Mouse (Mus musculus) regulatory T cell (primary cell): ENCODE data around the gene Flt3.

Experiments
- in situ Hi-C: fragments of 300-600 bp; cut with MboI, MseI; formaldehyde crosslinking; loops from one replicate; pipeline ENCODE4 v1.15.1; 2025; ENCODE audit warnings: high pct_unique_total_duplicates

Flt3 gene

DNA sequence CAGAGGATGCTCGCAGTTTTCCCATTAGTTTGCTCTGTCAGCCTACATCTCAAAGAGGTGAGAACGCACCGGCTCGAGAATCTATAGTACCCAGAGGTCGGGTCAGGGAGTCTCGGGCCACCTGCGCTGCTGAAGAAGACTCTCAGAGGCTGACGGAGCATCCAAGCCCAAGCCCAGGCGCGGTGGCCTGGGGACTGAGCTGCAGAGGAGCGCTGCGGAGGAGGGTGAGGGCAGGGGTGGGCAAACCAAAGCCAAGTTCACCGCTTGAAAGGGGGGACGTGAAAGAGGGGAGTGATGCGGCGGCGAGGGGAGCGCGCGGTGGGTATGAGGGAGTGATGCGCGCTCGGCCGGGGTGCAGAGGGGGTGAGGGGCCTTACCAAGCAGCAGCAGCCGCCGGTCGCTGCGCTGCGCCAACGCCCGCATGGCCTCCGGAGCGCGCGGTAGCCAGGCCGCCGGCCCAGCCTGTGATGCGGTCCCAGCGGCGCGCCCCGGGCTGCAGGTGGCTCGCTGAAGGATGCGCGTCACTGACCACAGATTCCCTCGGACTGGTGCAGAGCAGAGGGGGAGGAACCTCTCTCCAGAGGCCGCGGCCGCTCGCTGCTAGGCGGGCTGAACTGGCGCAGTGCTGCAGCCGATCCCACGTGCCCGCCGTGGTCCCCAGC is at the start of gene Flt3:
Gene Flt3, minus strand, starts transcription at position 647 of the 662 bp plus-strand sequence.
- in situ Hi-C loops = loop anchor here (25.0 kb wide), 1 partner anchor 1163 kb away; the partner anchor contains the start of gene Cdk8

DNA sequence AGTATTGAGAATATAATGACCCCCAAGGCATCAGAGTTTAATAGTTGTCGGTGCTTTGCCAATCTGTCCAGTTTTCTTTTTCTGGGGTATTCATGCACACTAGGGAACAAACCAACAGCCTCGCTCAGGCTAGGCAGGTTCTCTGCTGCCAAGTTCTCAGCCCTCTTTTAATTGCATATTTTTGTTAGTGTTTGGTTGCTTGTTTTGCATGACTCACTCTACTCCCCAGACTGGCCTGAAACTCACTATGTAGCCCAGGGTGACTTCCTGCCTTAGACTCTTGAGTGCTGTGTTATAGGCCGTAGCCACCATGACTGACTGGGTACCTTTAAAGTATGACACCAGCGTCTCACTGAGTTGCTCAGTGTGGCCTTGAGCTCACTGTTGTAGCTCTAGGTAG is 48.6 kb upstream of the Flt3 start:
- in situ Hi-C loops = no loop called here

DNA sequence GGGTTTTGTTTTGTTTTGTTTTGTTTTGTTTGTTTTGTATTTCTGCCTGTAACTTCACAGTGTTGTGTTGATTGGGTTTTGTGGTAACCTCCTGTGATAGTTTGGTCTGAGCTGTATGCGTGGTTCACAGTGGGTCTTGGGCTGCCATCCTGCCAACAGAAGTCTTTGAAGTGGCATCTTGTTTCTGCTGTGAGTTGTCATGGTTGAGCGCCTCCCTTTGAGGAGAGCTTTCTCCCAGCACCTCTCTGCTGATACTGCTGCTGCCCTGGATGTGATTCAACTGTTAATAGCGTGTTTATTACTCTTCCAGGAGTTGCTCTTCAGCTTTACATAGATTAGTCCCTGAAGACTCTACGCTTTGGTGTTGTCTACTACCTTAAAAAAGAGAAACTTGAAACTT is 48.2 kb upstream of the Flt3 start:
- in situ Hi-C loops = no loop called here

DNA sequence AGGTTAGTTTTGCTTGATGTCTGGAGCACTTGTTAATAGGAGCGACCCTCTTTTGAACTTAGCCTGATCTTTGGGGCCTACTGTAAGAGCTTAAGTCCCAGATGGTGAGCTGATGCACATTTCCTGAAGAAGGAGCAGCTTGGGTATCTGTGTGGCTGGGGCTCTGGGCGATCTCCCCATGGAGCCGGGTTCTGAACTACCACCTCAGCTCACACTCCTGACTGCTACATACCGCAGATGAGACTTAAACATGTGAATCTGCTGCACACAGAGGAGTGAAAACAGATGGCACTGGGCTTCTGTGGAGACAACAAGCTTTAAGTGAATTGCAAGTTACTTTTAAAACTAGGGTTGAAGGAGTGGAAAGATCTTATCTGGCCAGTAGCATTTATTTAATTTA is 45.0 kb upstream of the Flt3 start:
- in situ Hi-C loops = no loop called here

DNA sequence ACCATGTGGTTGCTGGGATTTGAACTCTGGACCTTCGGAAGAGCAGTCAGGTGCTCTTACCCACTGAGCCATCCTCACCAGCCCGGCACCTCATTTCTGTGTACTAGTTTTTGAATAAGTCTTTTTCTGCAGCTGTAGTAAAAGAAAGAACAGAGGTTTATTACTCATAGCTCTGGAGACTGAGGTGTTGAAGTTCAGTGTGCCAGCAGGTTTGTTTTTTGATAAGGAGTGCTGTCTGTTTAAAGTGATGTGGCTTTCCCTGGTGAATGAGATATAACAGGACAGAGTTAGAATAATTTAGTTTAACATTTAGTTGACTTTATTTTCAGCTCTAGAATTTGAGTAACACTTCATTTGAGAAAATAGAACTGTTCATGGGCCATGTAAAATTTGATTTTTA is 44.5 kb upstream of the Flt3 start:
- in situ Hi-C loops = no loop called here

DNA sequence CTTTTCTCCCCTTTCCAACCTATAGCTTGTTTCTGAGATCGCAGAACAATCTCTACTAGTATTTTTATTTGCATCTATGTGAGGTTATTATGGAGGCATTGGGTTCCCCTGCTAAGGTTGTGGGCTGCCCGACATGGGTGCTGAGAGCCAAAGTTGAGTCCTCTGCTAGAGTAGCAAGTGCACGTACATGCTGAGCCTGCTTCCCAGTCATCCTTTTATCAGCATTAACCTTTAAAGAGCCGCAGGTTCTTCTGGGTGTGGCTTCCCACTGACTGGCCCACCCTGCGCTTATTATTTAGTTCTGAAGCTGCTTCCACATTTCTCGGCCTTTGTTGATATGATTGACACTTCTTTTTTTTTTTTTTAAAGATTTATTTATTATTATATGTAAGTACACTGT is 44.0 kb upstream of the Flt3 start:
- in situ Hi-C loops = no loop called here

DNA sequence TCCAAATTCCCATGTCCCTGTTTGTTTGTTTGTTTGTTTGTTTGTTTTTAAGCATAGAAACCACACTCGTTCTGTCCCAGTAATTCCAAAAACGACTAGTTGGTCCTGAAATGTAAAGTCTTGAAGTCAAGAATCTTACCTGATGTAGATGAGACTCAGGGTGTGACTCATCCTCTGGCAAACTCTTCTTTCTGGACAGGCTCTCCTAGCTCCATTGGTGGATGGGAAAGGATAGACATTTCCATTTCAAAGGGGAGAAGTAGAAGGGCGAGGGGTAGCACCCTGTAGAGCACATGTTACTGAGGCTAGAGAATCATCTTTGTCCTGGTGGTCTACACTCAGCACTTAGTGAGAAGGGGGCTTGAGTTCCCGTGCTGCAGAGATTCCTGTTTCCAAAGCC is 42.5 kb upstream of the Flt3 start:
- in situ Hi-C loops = no loop called here

DNA sequence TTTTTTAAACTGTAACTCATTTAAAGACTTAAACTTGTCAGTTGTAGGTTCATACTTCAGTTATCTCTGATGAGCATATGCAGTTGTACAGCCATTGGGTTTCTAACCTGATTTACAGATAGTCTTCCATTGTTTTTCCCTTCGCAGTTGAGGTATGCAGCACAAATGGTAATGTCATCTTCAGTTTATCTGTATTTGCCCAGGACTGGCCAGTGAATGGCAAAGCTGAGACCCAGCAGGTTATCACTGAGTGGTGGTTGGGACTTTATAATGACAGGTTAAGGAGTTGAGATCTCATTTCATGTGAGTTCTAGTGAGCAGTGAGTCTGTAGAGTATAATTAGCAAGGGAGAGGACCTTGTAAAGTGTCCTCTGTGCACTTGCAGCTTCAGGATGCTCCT is 41.7 kb upstream of the Flt3 start:
- in situ Hi-C loops = no loop called here

DNA sequence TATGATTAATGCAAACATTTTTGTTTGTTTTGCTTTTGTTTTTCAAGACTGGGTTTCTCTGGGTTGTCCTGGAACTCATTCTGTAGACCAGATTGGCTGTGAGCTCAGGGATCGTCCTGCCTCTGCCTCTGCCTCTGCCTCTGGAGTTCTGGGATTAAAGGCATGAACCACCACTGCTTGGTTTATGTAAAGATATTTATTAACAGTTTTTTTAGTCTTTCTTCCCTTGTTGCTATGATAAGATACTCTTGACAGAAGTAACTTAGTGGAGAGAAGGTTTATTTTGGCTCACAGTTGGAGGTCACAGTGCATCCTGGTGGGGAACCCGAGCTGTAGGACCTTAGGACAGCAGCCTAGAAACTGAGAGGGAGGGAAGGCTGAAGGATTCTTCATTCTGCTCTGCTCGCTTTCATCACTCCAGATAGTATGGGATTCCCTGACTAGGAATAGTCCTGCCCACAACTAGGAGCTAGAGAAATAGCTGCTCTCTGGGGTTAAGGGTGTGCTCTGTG is 40.8 kb upstream of the Flt3 start:
- in situ Hi-C loops = no loop called here

DNA sequence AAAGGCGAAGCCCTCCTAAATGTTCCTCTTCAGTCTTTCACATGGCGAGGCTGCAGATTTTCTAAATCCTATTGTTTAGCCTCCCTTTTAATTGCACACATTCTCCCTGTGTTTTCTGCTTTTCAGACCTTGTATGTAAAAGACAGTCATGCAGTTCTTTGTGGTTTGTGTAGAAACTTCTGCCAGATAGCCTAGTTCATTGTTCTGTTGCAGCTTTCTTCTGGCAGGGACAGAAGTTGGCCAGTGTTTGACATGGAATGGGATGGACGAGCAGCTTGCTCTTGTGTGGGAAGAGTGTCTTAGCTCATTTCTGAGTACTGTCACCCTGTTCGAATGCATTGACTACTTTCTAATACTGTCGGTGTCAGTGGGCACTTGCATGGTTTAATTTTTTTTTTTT is 36.2 kb upstream of the Flt3 start:
- in situ Hi-C loops = no loop called here

DNA sequence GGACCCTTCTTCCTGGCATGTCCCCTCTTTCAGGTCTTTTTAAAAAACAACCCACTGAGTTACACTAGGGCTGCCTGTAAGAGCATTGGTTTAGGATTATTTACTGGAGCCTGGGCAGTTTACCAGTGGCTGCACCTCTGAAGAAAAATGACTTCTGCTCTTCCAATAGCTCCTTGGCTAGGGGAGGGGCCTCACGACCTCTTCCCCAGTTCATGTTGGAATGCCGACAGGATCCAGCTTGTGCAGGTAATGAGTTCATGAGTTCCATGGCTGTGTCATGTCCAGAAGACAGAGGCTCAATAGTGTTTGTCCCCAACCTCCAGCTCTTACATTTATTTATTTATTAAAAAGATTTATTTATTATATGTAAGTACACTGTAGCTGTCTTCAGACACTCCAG is 35.5 kb upstream of the Flt3 start:
- in situ Hi-C loops = no loop called here

DNA sequence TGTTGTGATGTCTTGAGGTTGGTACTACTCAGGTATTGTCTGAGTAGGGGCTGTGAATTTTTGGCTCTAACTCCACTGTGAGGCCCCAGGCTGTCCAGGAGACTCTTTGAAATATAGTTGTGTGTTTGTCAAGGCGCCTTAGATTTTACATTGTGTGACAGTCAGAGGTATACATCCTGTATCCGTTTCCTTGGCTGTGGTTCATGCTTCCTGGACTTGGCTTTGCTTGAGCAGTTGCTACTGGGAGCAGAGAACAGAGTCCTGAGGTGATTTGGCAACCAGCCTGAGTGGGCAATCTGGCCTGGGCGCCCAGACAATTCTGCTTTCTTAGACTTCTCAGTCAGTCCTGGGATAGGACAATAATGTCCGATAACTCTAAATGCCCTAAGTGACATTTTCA is 34.9 kb upstream of the Flt3 start:
- in situ Hi-C loops = no loop called here

DNA sequence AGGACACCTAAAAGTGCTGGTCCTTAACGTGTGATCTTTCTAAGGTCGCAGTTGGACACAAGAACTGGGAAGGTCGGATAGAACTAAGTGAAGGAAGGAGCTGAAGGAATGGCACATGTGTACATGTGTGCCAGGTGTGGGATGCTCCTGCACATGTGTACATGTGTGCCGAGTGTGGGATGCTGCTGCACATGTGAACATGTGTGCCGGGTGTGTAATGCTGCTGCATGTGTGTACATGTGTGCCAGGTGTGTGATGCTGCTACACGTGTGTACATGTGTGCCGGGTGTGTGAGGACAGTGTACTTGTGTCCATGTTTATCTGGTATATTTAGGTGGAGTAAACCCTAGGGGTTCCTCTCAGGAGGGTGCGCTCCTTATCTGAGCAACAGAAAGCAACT is 32.6 kb upstream of the Flt3 start:
- in situ Hi-C loops = no loop called here

DNA sequence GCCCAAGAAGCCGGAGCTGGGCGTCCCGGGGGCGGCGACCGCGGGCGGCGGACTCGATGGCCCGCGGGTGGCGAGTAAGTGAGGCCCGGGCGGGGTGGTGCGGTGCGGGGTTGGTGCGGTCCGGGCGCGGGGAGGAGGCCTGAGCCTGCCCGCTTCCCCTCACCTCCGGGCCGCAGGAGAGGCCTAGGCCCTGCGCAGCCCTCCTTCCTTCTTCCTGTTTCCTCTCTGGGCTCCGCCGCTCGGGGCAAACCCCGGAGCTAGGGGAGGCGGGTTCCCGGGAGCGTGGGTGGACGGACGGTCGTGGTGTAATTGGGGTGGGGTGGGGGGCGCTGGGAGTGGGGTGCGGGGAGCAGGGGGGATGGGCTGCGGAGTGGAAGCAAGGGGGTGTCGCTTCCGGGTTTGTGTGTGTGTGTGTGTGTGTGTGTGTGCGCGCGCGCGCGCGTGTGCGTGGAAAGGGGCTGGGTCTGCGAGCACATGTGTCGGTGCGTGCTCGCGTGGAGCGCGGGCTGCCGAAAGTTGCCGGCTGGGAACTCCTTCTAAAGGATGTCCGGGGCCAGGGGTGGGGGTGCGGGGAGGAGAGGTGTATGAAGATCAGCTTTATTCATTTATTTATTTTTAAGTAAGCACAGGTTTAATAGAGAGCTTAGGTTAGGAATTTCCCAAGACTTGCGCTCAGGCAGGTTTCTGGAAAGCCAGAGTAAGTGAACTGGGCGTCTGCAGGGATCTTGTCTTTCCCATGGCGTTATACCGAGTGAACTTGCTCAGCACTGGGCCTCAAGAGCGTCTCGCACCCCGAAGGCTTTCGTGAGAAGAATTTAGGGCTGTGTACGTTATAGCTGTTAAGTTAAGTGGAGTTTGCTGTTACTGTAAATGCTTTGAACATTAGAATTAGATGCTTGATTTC is 30.9 kb upstream of the Flt3 start:
- in situ Hi-C loops = no loop called here

DNA sequence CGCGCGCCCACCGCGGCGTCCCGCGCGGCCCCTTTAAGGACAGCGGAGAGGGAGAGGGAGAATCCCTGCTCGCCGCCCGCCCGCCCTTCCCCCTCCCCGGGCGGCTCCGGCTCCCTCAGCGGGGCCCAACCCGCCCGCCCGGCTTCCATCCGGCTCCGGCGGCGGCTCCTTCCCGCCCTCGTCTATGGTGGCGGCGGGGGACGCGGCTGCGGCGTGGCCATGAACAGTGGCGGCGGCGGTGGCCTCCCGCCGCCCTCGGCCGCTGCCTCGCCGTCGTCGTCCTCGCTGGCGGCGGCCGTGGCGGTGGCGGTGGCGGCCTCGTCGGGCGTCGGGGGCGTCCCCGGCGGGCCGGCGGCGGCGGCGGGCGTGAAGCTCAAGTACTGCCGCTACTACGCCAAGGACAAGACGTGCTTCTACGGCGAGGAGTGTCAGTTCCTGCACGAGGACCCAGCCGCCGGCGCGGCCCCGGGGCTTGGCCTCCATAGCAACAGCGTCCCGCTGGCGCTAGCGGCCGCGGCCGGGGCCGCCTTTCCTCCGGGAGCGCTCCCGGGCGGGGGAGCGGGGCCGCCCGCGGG is 30.2 kb upstream of the Flt3 start:
- in situ Hi-C loops = no loop called here

DNA sequence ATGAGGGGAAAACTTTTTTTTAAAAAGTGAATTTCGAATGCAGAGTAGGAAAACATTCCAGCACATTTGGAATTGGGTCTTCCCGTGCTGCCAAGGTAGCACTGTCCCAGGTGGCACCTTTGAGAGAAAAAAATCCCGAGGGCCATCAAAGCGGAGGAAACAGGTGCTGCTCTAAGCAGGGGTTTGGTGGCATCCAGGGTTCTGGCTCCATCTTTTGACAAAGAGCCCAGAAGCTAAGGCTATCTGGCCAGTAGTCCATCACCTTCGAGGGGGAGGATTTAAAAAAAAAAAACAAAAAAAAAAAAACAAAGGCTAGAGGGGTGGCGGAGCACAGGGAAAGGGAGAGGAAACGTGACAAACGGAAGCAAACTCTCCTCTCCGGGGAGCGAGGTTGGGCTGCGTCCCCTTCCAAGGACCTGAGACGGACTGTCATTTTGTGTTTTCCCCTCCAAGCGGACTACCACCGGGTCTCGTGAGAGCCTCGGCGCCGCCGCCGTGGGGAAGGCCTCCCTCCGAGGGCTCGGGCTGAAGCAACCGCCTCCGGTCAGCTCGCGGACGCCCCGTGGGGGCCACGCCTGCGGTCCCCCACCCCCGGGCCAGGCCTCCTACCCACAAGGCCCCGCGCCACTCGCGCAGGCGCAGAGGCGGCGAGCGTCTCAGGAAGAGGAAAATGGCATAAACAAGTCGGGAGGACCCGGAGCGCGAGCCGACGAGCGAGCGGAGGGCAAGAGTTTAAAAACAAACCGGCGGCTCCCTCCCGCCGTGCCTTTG is 29.4 kb upstream of the Flt3 start, which contains the start of gene Pan3:
Gene Pan3, plus strand, starts transcription at position 627 of the 771 bp plus-strand sequence.
- in situ Hi-C loops = no loop called here

DNA sequence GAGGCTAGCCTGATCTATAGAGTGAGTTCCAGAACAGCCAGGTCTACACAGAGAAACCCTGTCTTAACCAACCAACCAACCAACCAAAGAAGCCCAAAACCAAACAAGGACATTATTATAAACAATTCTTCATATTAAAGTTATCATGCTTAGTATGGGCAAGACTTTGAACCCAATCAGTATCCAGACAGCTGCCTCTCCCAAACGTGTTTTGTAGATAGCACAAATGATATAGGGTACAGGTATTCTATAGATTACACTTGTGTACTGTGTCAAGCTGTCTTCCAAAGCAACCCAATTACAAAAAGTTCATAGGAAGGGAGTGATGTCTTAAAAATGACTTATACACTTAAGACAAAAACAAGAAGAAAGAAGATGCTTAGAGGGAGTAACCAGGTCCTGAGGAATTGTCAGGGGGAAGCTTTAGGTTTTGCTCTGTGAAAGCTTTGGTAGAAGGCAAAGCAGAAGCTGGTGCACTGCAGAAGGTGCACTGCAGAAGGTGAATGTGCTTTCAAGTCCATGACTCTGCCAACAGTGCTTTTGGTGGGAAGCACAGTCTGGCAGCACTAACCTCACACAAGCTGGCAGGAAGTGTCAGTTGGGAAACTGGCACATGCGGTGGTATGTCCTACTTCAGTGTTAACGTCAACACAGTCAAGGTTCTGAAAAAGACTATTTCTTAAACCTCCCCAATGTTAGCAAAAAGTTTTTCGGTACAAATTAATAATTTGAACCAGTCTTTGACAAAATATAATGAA is 25.9 kb upstream of the Flt3 start:
- in situ Hi-C loops = no loop called here

DNA sequence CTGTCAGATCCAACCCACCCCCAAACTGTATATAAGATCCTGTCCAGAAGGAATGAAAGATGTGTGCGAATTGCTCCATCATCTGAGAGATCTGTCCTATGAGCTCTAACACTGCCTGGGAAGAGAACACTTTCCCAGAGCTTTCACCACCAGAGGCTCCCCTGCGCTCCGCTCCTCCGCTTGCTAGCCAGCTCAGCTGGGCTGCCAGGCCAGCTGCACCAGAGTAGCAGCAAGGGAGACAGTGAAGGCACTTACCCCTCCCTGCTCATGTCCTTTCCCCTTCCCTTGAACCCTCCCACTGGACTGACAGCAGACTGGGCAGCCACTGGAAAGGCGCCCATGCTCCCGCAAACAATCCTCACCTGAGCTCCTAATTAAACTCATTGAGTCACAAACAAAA is 23.3 kb upstream of the Flt3 start:
- in situ Hi-C loops = loop anchor here (25.0 kb wide), 1 partner anchor 1186 kb away; the partner anchor contains the start of gene Cdk8

DNA sequence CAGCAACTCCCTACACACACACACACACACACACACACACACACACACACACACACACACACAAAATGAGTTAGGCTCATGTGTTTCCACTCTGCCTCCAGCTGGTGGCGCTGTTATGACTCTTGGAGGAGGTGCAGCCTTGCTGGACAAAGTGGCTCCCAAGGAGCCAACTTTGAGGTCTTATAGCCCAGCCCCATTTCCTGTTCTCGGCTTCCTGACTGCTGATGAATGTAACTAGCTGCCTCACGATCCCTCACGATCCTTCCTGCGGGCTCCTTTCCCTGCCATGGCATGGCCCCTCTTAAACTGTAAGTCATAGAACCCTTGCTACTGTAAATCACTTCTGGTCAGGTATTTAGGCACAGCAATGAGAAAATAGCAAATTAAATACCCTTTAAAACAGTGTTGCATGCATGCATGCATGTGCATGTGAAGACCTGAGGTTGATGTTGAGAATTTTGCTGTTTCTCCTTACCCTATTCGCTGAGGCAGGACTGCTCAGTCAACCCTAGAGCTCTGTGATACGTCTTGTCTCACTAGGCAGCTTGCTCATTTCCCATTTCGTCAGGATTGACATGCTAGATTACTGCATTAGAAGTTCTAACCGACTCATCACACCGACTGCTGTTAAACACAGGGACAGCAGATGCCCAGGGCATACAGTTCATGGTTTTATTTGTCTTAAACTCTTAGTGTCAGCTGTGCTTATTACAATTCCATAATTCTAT is 18.3 kb upstream of the Flt3 start:
- in situ Hi-C loops = loop anchor here (25.0 kb wide), 1 partner anchor 1181 kb away; the partner anchor contains the start of gene Cdk8

DNA sequence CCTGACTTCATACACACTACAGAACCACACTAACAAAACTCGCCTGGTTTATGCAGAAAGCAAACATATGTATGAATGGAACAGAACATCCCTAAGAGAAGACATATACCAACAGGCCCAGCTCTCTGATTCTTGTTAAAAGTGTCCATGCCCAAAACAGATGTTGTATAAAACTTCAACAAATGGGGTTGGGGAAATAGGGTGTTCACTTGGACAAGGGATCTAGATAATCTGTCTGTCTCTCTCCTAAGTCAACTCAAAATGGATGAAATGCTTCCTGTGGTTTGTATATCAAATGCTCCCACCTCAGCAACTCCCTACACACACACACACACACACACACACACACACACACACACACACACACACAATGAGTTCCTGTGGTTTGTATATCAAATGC is 17.7 kb upstream of the Flt3 start:
- in situ Hi-C loops = loop anchor here (25.0 kb wide), 1 partner anchor 1181 kb away; the partner anchor contains the start of gene Cdk8
